Mouse (Mus musculus) intestine, postnatal 0 days (tissue): ENCODE measurements around the gene Zcrb1. TPM values are rescaled to one million over a fixed set of nuclear protein-coding genes. Genes with fewer than 3 reads are reported as not detected.

Experiments
- ATAC-seq: fragments of 200-750 bp; cut with Nextera tagmentation; 2 replicates; pipeline ENCODE4 v1.8.0; 2017; ENCODE audit warnings: mild to moderate bottlenecking, moderate TSS enrichment, moderate library complexity
- H3K27ac ChIP-seq: fragments of 300-500 bp; sonication (generic); 2 replicates; pipeline ENCODE4 v1.5.1; 2014; ENCODE audit warnings: mild to moderate bottlenecking, low read depth, low read length, moderate library complexity
- H3K27me3 ChIP-seq: fragments of 300-500 bp; sonication (generic); replicated peaks from 2 replicates; pipeline ENCODE4 v1.6.1; 2014; ENCODE audit warnings: low read length, mixed read lengths; ENCODE audit not compliant: control insufficient read depth, insufficient read depth
- H3K36me3 ChIP-seq: fragments of 300-500 bp; sonication (generic); 2 replicates; pipeline ENCODE4 v1.6.1; 2014; ENCODE audit warnings: mild to moderate bottlenecking, moderate library complexity; ENCODE audit not compliant: control insufficient read depth, insufficient read depth
- H3K4me1 ChIP-seq: fragments of 300-500 bp; sonication (generic); replicated peaks from 2 replicates; pipeline ENCODE4 v1.6.1; 2014; ENCODE audit warnings: antibody characterized with exemption, low read length, mixed read lengths; ENCODE audit not compliant: control insufficient read depth, insufficient read depth
- H3K4me2 ChIP-seq: fragments of 300-500 bp; sonication (generic); replicated peaks from 2 replicates; pipeline ENCODE4 v1.6.1; 2014; ENCODE audit warnings: low read depth, mild to moderate bottlenecking, moderate library complexity
- H3K4me3 ChIP-seq: fragments of 300-500 bp; sonication (generic); 2 replicates; pipeline ENCODE4 v1.5.1; 2014; ENCODE audit warnings: low read depth, low read length
- H3K9ac ChIP-seq: fragments of 300-500 bp; sonication (generic); 2 replicates; pipeline ENCODE4 v1.6.1; 2014; ENCODE audit warnings: mild to moderate bottlenecking, low read depth, low read length
- H3K9me3 ChIP-seq: fragments of 300-500 bp; sonication (generic); 2 replicates; pipeline ENCODE4 v1.6.1; 2016; ENCODE audit warnings: mixed run types; ENCODE audit not compliant: control insufficient read depth
- CTCF ChIP-seq: sonication (generic); IDR thresholded peaks from 2 replicates; pipeline ENCODE4 v1.5.1; 2016; ENCODE audit warnings: low read depth, mild to moderate bottlenecking, control low read depth, antibody characterized with exemption, moderate library complexity
- WGBS: fragments of 180-500 bp; shearing (Covaris S2); extraction: QIAGEN DNeasy Blood & Tissue Kit; methylation state at CpG from one replicate; pipeline ENCODE4 v1.1.7; 2014; 5-methylcytosine and 5-hydroxymethylcytosine counted together
- polyA plus RNA-seq: library from polyadenylated mRNA; unstranded; fragments of >200 nt; fragmentation: Nextera tagmentation; extraction: Ambion mirVana; gene quantifications from 2 replicates; pipeline ENCODE4 v1.2.1, GENCODE M21; 2015

The Zcrb1 gene
- polyA plus RNA-seq, 1 experiment from 2014 or later = 99.5 TPM

GRCm38 (mm10) chr15:93422537-93422936, 24.4 kb upstream of the Zcrb1 start:
- ATAC-seq = no peak
- Histone ChIP-seq H3K9ac (no peak overlapping the region), H3K27ac (no peak overlapping the region), H3K9me3 (no peaks in the 10 kb centered on the region), H3K4me1 (no peaks in the 10 kb centered on the region), H3K4me3 (no peak overlapping the region), H3K27me3 (no peaks in the 10 kb centered on the region), H3K36me3 (0 out of 2 replicates have a peak, but pooled peaks cover 6% of the 10 kb centered on the region), H3K4me2 (no peak overlapping the region)
- TF ChIP-seq CTCF = no peak
- 88% methylated on average over 1 of the region's 1 CpGs for WGBS

GRCm38 (mm10) chr15:93420596-93420995, 22.5 kb upstream of the Zcrb1 start:
- Histone ChIP-seq H3K4me2 (no peak overlapping the region), H3K9ac (no peak overlapping the region), H3K4me3 (no peak overlapping the region), H3K4me1 (no peaks in the 10 kb centered on the region), H3K36me3 (peaks cover 6% of the 10 kb centered on the region; the same call in 1 of the 2 replicates), H3K9me3 (no peaks in the 10 kb centered on the region), H3K27ac (no peak overlapping the region), H3K27me3 (no peaks in the 10 kb centered on the region)
- no peak for ATAC-seq
- WGBS = 80% methylated on average over 7 of the region's 7 CpGs
- TF ChIP-seq CTCF = peak; percentile 33; the same call in 1 of the 2 replicates

GRCm38 (mm10) chr15:93416300-93416699, 18.2 kb upstream of the Zcrb1 start:
- Histone ChIP-seq H3K27me3 (no peaks in the 10 kb centered on the region), H3K36me3 (peaks cover 8% of the 10 kb centered on the region), H3K9ac (no peak overlapping the region), H3K4me2 (no peak overlapping the region), H3K27ac (no peak overlapping the region), H3K9me3 (no peaks in the 10 kb centered on the region), H3K4me1 (no peaks in the 10 kb centered on the region), H3K4me3 (no peak overlapping the region)
- WGBS = 66% methylated on average over 6 of the region's 6 CpGs
- no peak for ATAC-seq
- TF ChIP-seq CTCF = no peak

- H3K27ac ChIP-seq = no peak overlapping the region
- H3K9ac ChIP-seq = no peak overlapping the region
- no peaks in the 10 kb centered on the region for H3K4me1 ChIP-seq
- H3K9me3 ChIP-seq = no peaks in the 10 kb centered on the region
- H3K27me3 ChIP-seq = no peaks in the 10 kb centered on the region
- H3K36me3 ChIP-seq = peaks cover 13% of the 10 kb centered on the region
- H3K4me2 ChIP-seq = no peak overlapping the region
- H3K4me3 ChIP-seq = no peak overlapping the region
- no peak for TF ChIP-seq CTCF
- no peak for ATAC-seq
- 92% methylated on average over 9 of the region's 9 CpGs for WGBS
Observed at GRCm38 (mm10) chr15:93414456-93414855, 16.3 kb upstream of the Zcrb1 start.

GRCm38 (mm10) chr15:93412445-93412844, 14.3 kb upstream of the Zcrb1 start:
- no peak overlapping the region for H3K4me2 ChIP-seq
- WGBS = 73% methylated on average over 3 of the region's 3 CpGs
- TF ChIP-seq CTCF = no peak
- H3K27me3 ChIP-seq = no peaks in the 10 kb centered on the region
- H3K4me1 ChIP-seq = no peaks in the 10 kb centered on the region
- H3K36me3 ChIP-seq = peaks cover 13% of the 10 kb centered on the region
- peak overlapping the region; percentile 28 for H3K27ac ChIP-seq
- peak; percentile 79 for ATAC-seq
- no peaks in the 10 kb centered on the region for H3K9me3 ChIP-seq
- H3K9ac ChIP-seq = no peak overlapping the region
- H3K4me3 ChIP-seq = no peak overlapping the region

- Histone ChIP-seq H3K4me3 (no peak overlapping the region), H3K27me3 (no peaks in the 10 kb centered on the region), H3K9me3 (no peaks in the 10 kb centered on the region), H3K27ac (no peak overlapping the region), H3K4me1 (no peaks in the 10 kb centered on the region), H3K36me3 (peaks cover 7% of the 10 kb centered on the region; the same call in 1 of the 2 replicates), H3K9ac (no peak overlapping the region), H3K4me2 (no peak overlapping the region)
- TF ChIP-seq CTCF = no peak
- WGBS = 91% methylated on average over 5 of the region's 5 CpGs
- ATAC-seq = no peak
Observed at GRCm38 (mm10) chr15:93406492-93406891, 8.4 kb upstream of the Zcrb1 start.
